Mouse (Mus musculus) right cerebral cortex, adult 18-20 months (tissue): ENCODE measurements around the gene Rarb.

Experiments used
- DNase-seq: peaks from one replicate; pipeline ENCODE4 v3.0.0; 2022; ENCODE audit warnings: mixed read lengths

Rarb gene

GRCm38 (mm10) chr14:16574925-16575721 is 243.8 kb downstream of the Rarb start:
- DNase-seq = peak; percentile 74

- DNase-seq = no peak
Measured at GRCm38 (mm10) chr14:16573475-16574171, 245.3 kb downstream of the Rarb start.

GRCm38 (mm10) chr14:16572755-16573340 is 246.1 kb downstream of the Rarb start:
- no peak for DNase-seq

GRCm38 (mm10) chr14:16569506-16570001 is 249.4 kb downstream of the Rarb start:
- no peak for DNase-seq

GRCm38 (mm10) chr14:16566920-16567319 is 252.0 kb downstream of the Rarb start:
- DNase-seq = no peak

GRCm38 (mm10) chr14:16563912-16564311 is 255.0 kb downstream of the Rarb start:
- no peak for DNase-seq

- DNase-seq = no peak
Measured at GRCm38 (mm10) chr14:16561496-16562170, 257.3 kb downstream of the Rarb start.

GRCm38 (mm10) chr14:16559294-16560217 is 259.4 kb downstream of the Rarb start:
- DNase-seq = no peak

- no peak for DNase-seq
Measured at GRCm38 (mm10) chr14:16558033-16558432, 260.9 kb downstream of the Rarb start.

GRCm38 (mm10) chr14:16554643-16555459 is 264.1 kb downstream of the Rarb start:
- no peak for DNase-seq

GRCm38 (mm10) chr14:16554319-16554642 is 264.7 kb downstream of the Rarb start:
- DNase-seq = no peak

- DNase-seq = no peak
Measured at GRCm38 (mm10) chr14:16552293-16552692, 266.7 kb downstream of the Rarb start.

GRCm38 (mm10) chr14:16551843-16552242 is 267.1 kb downstream of the Rarb start:
- peak; percentile 69 for DNase-seq

GRCm38 (mm10) chr14:16548200-16548576 is 270.8 kb downstream of the Rarb start:
- no peak for DNase-seq

GRCm38 (mm10) chr14:16547492-16548199 is 271.3 kb downstream of the Rarb start:
- DNase-seq = no peak

GRCm38 (mm10) chr14:16544995-16545394 is 274.0 kb downstream of the Rarb start:
- DNase-seq = no peak

- no peak for DNase-seq
Measured at GRCm38 (mm10) chr14:16541641-16542040, 277.3 kb downstream of the Rarb start.

GRCm38 (mm10) chr14:16537433-16537832 is 281.5 kb downstream of the Rarb start:
- no peak for DNase-seq

- DNase-seq = no peak
Measured at GRCm38 (mm10) chr14:16528631-16529030, 290.3 kb downstream of the Rarb start.

- no peak for DNase-seq
Measured at GRCm38 (mm10) chr14:16526120-16526519, 292.8 kb downstream of the Rarb start.
